Mouse (Mus musculus) left cerebral cortex, postnatal 14 days (tissue): ENCODE measurements around the gene Slc39a11. TPM values are rescaled to one million over a fixed set of nuclear protein-coding genes. Genes with fewer than 3 reads are reported as not detected.

ENCODE experiments used
- DNase-seq, 2 experiments: peaks; one replicate each; pipeline ENCODE4 v3.0.0; 2021 to 2022; ENCODE audit warnings: low spot score in 2 of 2, mixed read lengths in 1 of 2
- intact Hi-C: fragments of 180-260 bp; cut with DNase I; formaldehyde crosslinking; loops from one replicate; pipeline ENCODE4 v1.15.1; 2025
- total RNA-seq, 2 experiments: library from RNA; stranded (reverse); gene quantifications; 2 replicates each; pipeline ENCODE4 v1.2.3; 2021

The Slc39a11 gene
- total RNA-seq, 2 experiments from 2014 or later = 13.9 to 15.3 TPM

- intact Hi-C loops = no loop called here
These were observed 293.9 kb downstream of the Slc39a11 start for GRCm38 (mm10) chr11:113355932-113356331.

GRCm38 (mm10) chr11:113352085-113352815 is 297.6 kb downstream of the Slc39a11 start:
- intact Hi-C loops = no loop called here
- DNase-seq = no peak

More at GRCm38 (mm10) chr11:113355932-113356331, 293.9 kb downstream of the Slc39a11 start:
- no peak for DNase-seq

GRCm38 (mm10) chr11:113350583-113350982 is 299.3 kb downstream of the Slc39a11 start:
- intact Hi-C loops = no loop called here
- DNase-seq = no peak

- intact Hi-C loops = no loop called here
These were observed 302.9 kb downstream of the Slc39a11 start for GRCm38 (mm10) chr11:113346895-113347514.

GRCm38 (mm10) chr11:113339770-113340169 is 310.1 kb downstream of the Slc39a11 start:
- peak; percentile 37 to 67 for DNase-seq
- intact Hi-C loops = no loop called here

More at GRCm38 (mm10) chr11:113346895-113347514, 302.9 kb downstream of the Slc39a11 start:
- DNase-seq = no peak

- intact Hi-C loops = no loop called here
- DNase-seq = no peak
These were observed 311.3 kb downstream of the Slc39a11 start for GRCm38 (mm10) chr11:113338581-113338980.

GRCm38 (mm10) chr11:113335706-113336105 is 314.2 kb downstream of the Slc39a11 start:
- intact Hi-C loops = loop anchor here (2.0 kb wide), 1 partner anchor 103 kb away; no protein-coding TSS in a partner anchor
- DNase-seq = peak; percentile 45 to 63

- no peak for DNase-seq
These were observed 315.4 kb downstream of the Slc39a11 start for GRCm38 (mm10) chr11:113334444-113334881.

GRCm38 (mm10) chr11:113333535-113333934 is 316.3 kb downstream of the Slc39a11 start:
- no peak for DNase-seq
- intact Hi-C loops = no loop called here

More at GRCm38 (mm10) chr11:113334444-113334881, 315.4 kb downstream of the Slc39a11 start:
- intact Hi-C loops = loop anchor here (2.0 kb wide), 1 partner anchor 104 kb away; no protein-coding TSS in a partner anchor

GRCm38 (mm10) chr11:113330061-113330591 is 319.8 kb downstream of the Slc39a11 start:
- no peak for DNase-seq
- intact Hi-C loops = no loop called here

- intact Hi-C loops = no loop called here
- DNase-seq = no peak
These were observed 322.3 kb downstream of the Slc39a11 start for GRCm38 (mm10) chr11:113327499-113328062.

GRCm38 (mm10) chr11:113326387-113327011 is 323.4 kb downstream of the Slc39a11 start:
- intact Hi-C loops = no loop called here
- DNase-seq = peak; percentile 54 to 59

- no peak for DNase-seq
- intact Hi-C loops = no loop called here
These were observed 328.3 kb downstream of the Slc39a11 start for GRCm38 (mm10) chr11:113321601-113322000.

GRCm38 (mm10) chr11:113309265-113309951 is 340.5 kb downstream of the Slc39a11 start:
- DNase-seq = no peak
- intact Hi-C loops = no loop called here

- no peak for DNase-seq
These were observed 341.5 kb downstream of the Slc39a11 start for GRCm38 (mm10) chr11:113308256-113308941.

GRCm38 (mm10) chr11:113303204-113303603 is 346.7 kb downstream of the Slc39a11 start:
- no peak for DNase-seq
- intact Hi-C loops = no loop called here

More at GRCm38 (mm10) chr11:113308256-113308941, 341.5 kb downstream of the Slc39a11 start:
- intact Hi-C loops = no loop called here

- intact Hi-C loops = loop anchor here (10.0 kb wide), 1 partner anchor 515 kb away; no protein-coding TSS in a partner anchor
- no peak for DNase-seq
These were observed 350.4 kb downstream of the Slc39a11 start for GRCm38 (mm10) chr11:113299492-113299891.

- peak; percentile 87 to 90 for DNase-seq
- intact Hi-C loops = loop anchor here (2.0 to 10.0 kb wide), 2 partner anchors 315 to 517 kb away; no protein-coding TSS in a partner anchor
These were observed 352.1 kb downstream of the Slc39a11 start for GRCm38 (mm10) chr11:113297765-113298164.
